Mouse (Mus musculus): Measurements from ENCODE around the gene Snx9.
A peak's percentile ranks its signal among the peaks of the same experiment; 100 is the strongest.

The Snx9 gene

GRCm38 (mm10) chr17:5886943-5887800, 46.0 kb downstream of the Snx9 start:
- peak; percentile 67 for DNase-seq

- peak; percentile 74 for DNase-seq
Measured at GRCm38 (mm10) chr17:5890429-5890828, 49.3 kb downstream of the Snx9 start.

- DNase-seq, result no peak
Measured at GRCm38 (mm10) chr17:5891933-5892683, 51.0 kb downstream of the Snx9 start.

GRCm38 (mm10) chr17:5893092-5893491, 52.0 kb downstream of the Snx9 start:
- no peak for DNase-seq

GRCm38 (mm10) chr17:5893574-5894148, 52.5 kb downstream of the Snx9 start:
- DNase-seq, result no peak

- DNase-seq, result no peak
Measured at GRCm38 (mm10) chr17:5896066-5896465, 54.9 kb downstream of the Snx9 start.

- no peak for DNase-seq
Measured at GRCm38 (mm10) chr17:5896607-5897006, 55.5 kb downstream of the Snx9 start.

- no peak for DNase-seq
Measured at GRCm38 (mm10) chr17:5897326-5898200, 56.4 kb downstream of the Snx9 start.

GRCm38 (mm10) chr17:5899251-5899650, 58.1 kb downstream of the Snx9 start:
- no peak for DNase-seq

- DNase-seq, result no peak
Measured at GRCm38 (mm10) chr17:5901381-5901780, 60.3 kb downstream of the Snx9 start.

GRCm38 (mm10) chr17:5903630-5904301, 62.6 kb downstream of the Snx9 start:
- no peak for DNase-seq

- no peak for DNase-seq
Measured at GRCm38 (mm10) chr17:5909681-5910080, 68.6 kb downstream of the Snx9 start.

- no peak for DNase-seq
Measured at GRCm38 (mm10) chr17:5911591-5911990, 70.5 kb downstream of the Snx9 start.

- DNase-seq, result no peak
Measured at GRCm38 (mm10) chr17:5912797-5913196, 71.7 kb downstream of the Snx9 start.

GRCm38 (mm10) chr17:5914217-5914616, 73.1 kb downstream of the Snx9 start:
- no peak for DNase-seq

- DNase-seq, result no peak
Measured at GRCm38 (mm10) chr17:5921954-5922353, 80.8 kb downstream of the Snx9 start.

GRCm38 (mm10) chr17:5923281-5923680, 82.2 kb downstream of the Snx9 start:
- peak; percentile 50 for DNase-seq

GRCm38 (mm10) chr17:5924238-5924637, 83.1 kb downstream of the Snx9 start:
- DNase-seq, result peak; percentile 16

- no peak for DNase-seq
Measured at GRCm38 (mm10) chr17:5926710-5927109, 85.6 kb downstream of the Snx9 start.

GRCm38 (mm10) chr17:5929031-5929430, 87.9 kb downstream of the Snx9 start:
- no peak for DNase-seq

- no peak for DNase-seq
Measured at GRCm38 (mm10) chr17:5932161-5932560, 91.0 kb downstream of the Snx9 start.
